Mouse (Mus musculus) C2C12 (cell line): ENCODE results near the gene Olfr1436.

ENCODE experiments used
- CEBPB ChIP-seq: IDR thresholded peaks from one replicate; pipeline ENCODE4 v1.6.1; 2011; ENCODE audit warnings: low read depth, mild to moderate bottlenecking, control low read depth, moderate library complexity
- CTCF ChIP-seq: IDR thresholded peaks from one replicate; pipeline ENCODE4 v1.5.1; 2011; ENCODE audit not compliant: control insufficient read depth, insufficient read depth, insufficient read length
- FOSL1 ChIP-seq: IDR thresholded peaks from one replicate; pipeline ENCODE4 v1.8.0; 2011; ENCODE audit warnings: mild to moderate bottlenecking, low read length; ENCODE audit not compliant: poor library complexity, insufficient read depth, severe bottlenecking
- MAX ChIP-seq: IDR thresholded peaks from one replicate; pipeline ENCODE4 v1.6.1; 2011; ENCODE audit warnings: mild to moderate bottlenecking, control low read depth
- MYOD1 ChIP-seq: IDR thresholded peaks from one replicate; pipeline ENCODE4 v1.6.1; 2011; ENCODE audit warnings: low read depth; ENCODE audit not compliant: control insufficient read depth, insufficient read length
- MYOG ChIP-seq: IDR thresholded peaks from one replicate; pipeline ENCODE4 v1.6.1; 2011; ENCODE audit not compliant: control insufficient read depth, insufficient read length; ENCODE audit errors: extremely low read depth
- USF1 ChIP-seq: IDR thresholded peaks from one replicate; pipeline ENCODE4 v1.6.1; 2011; ENCODE audit warnings: low read depth, mild to moderate bottlenecking, control low read depth, moderate library complexity

GRCm38 (mm10) chr19:12279554-12279953 is 19.4 kb downstream of the Olfr1436 start, which contains the start of gene Olfr1434:
- TF ChIP-seq USF1 (no peak), CTCF (no peak), MYOG (no peak), MYOD1 (no peak), MAX (no peak), CEBPB (no peak), FOSL1 (no peak)
